Mouse (Mus musculus) heart, adult 2 months (tissue): Measurements from ENCODE around the gene Pde4c.

Experiments
- CTCF ChIP-seq: fragments of 200-600 bp; IDR thresholded peaks from 2 replicates; pipeline ENCODE4 v1.8.1; 2022; ENCODE audit warnings: antibody characterized with exemption, mild to moderate bottlenecking, moderate library complexity
- POLR2A ChIP-seq: fragments of 200-500 bp; IDR thresholded peaks from 2 replicates; pipeline ENCODE4 v1.6.1; 2011; ENCODE audit warnings: mild to moderate bottlenecking, low read depth, low read length, control low read depth; ENCODE audit not compliant: insufficient read depth

GRCm38 (mm10) chr8:70762118-70762517, 38.6 kb downstream of the Pde4c start:
- TF ChIP-seq POLR2A (0 out of 2 replicates have a peak, but pooled peaks have one; percentile 7), CTCF (no peak)
